Mouse (Mus musculus) liver, embryonic 14.5 days (tissue): Measurements from ENCODE around the gene H2-T23. TPM values are rescaled to one million over a fixed set of nuclear protein-coding genes. Genes with fewer than 3 reads are reported as not detected.
A peak's percentile ranks its signal among the peaks of the same experiment; 100 is the strongest.

ENCODE experiments used
- ATAC-seq: fragments of 200-750 bp; cut with Nextera tagmentation; 2 replicates; pipeline ENCODE4 v1.8.0; 2017; ENCODE audit warnings: moderate number of reproducible peaks, mild to moderate bottlenecking, moderate library complexity; ENCODE audit not compliant: insufficient read depth
- DNase-seq, 3 experiments: peaks; one replicate each; pipeline ENCODE4 v3.0.0-alpha.2; 2012 to 2013; ENCODE audit warnings: low read depth in 3 of 3, low spot score in 3 of 3
- H3K27ac ChIP-seq: fragments of 300-500 bp; sonication (generic); 2 replicates; pipeline ENCODE4 v1.5.1; 2014; ENCODE audit warnings: moderate library complexity, mild to moderate bottlenecking, control low read depth, inconsistent platforms
- H3K27me3 ChIP-seq: fragments of 300-500 bp; sonication (generic); 2 replicates; pipeline ENCODE4 v1.6.1; 2014; ENCODE audit warnings: mild to moderate bottlenecking, low read length, moderate library complexity; ENCODE audit not compliant: control insufficient read depth, insufficient read depth
- H3K36me3 ChIP-seq: fragments of 300-500 bp; sonication (generic); replicated peaks from 2 replicates; pipeline ENCODE4 v1.6.1; 2014; ENCODE audit warnings: low read depth; ENCODE audit not compliant: control insufficient read depth, insufficient read depth
- H3K4me1 ChIP-seq, 2 experiments: fragments of 200-500 bp in 1 of 2; fragments of 300-500 bp in 1 of 2; sonication (generic) in 1 of 2; replicated peaks; 2 replicates each; pipeline ENCODE4 v1.6.1; 2012 to 2014; ENCODE audit warnings: antibody characterized with exemption in 1 of 2, inconsistent platforms in 1 of 2, low read length in 1 of 2; ENCODE audit not compliant: control insufficient read depth in 2 of 2, insufficient read depth in 2 of 2
- H3K4me2 ChIP-seq: fragments of 300-500 bp; sonication (generic); 2 replicates; pipeline ENCODE4 v1.6.1; 2014; ENCODE audit warnings: low read depth, mild to moderate bottlenecking, control low read depth, moderate library complexity
- H3K4me3 ChIP-seq, 2 experiments: fragments of 200-500 bp in 1 of 2; fragments of 300-500 bp in 1 of 2; sonication (generic) in 1 of 2; 2 replicates each; pipeline ENCODE4 v1.5.1; 2012 to 2014; ENCODE audit warnings: low read depth in 2 of 2, low read length in 2 of 2, mild to moderate bottlenecking in 2 of 2, control low read depth in 1 of 2, inconsistent platforms in 1 of 2, moderate library complexity in 1 of 2; ENCODE audit not compliant: insufficient read depth in 1 of 2
- H3K9ac ChIP-seq: fragments of 300-500 bp; sonication (generic); replicated peaks from 2 replicates; pipeline ENCODE4 v1.6.1; 2014; ENCODE audit warnings: mild to moderate bottlenecking, control low read depth, moderate library complexity
- H3K9me3 ChIP-seq: fragments of 300-500 bp; sonication (generic); 2 replicates; pipeline ENCODE4 v1.6.1; 2016; ENCODE audit warnings: low read length, mixed read lengths; ENCODE audit not compliant: control insufficient read depth
- CTCF ChIP-seq: IDR thresholded peaks from 2 replicates; pipeline ENCODE4 v1.5.1; 2016; ENCODE audit warnings: antibody characterized with exemption, low read depth, control low read depth
- EP300 ChIP-seq: IDR thresholded peaks from 2 replicates; pipeline ENCODE4 v1.6.1; 2016; ENCODE audit warnings: antibody characterized with exemption, low read depth
- WGBS: fragments of 180-500 bp; shearing (Covaris S2); extraction: QIAGEN DNeasy Blood & Tissue Kit; methylation state at CpG from one replicate; pipeline ENCODE4 v1.1.7; 2014; ENCODE audit not compliant: insufficient replicate concordance; 5-methylcytosine and 5-hydroxymethylcytosine counted together
- polyA plus RNA-seq, 2 experiments: library from polyadenylated mRNA; depleted of rRNA in 1 of 2; stranded (reverse) in 1 of 2; unstranded in 1 of 2; fragments of >200 nt; fragmentation: Nextera tagmentation in 1 of 2; extraction: Ambion mirVana in 1 of 2; gene quantifications; 2 replicates each; pipeline versions ENCODE4 v1.2.1 to v1.2.3; 2012 to 2014

The H2-T23 gene
- polyA plus RNA-seq, 2 experiments: 25.5 to 29.1 TPM

- TF ChIP-seq CTCF (no peak), EP300 (no peak)
- no peak for DNase-seq
- no peaks in the 10 kb centered on the region for H3K36me3 ChIP-seq
- no peak for ATAC-seq
- no peaks in the 10 kb centered on the region for H3K27me3 ChIP-seq
- no peaks in the 10 kb centered on the region for H3K9me3 ChIP-seq
- no peak overlapping the region for H3K27ac ChIP-seq
- 42% methylated on average over 9 of the region's 9 CpGs for WGBS
- H3K4me1 ChIP-seq: peaks cover 25 to 37% of the 10 kb centered on the region in 2 experiments
- H3K4me2 ChIP-seq: peak overlapping the region; percentile 41
- H3K4me3 ChIP-seq: no peak overlapping the region
- no peak overlapping the region; the same call in 1 of the 2 replicates for H3K9ac ChIP-seq
These were observed 8.7 kb downstream of the H2-T23 start for GRCm38 (mm10) chr17:36023710-36024654.

DNA sequence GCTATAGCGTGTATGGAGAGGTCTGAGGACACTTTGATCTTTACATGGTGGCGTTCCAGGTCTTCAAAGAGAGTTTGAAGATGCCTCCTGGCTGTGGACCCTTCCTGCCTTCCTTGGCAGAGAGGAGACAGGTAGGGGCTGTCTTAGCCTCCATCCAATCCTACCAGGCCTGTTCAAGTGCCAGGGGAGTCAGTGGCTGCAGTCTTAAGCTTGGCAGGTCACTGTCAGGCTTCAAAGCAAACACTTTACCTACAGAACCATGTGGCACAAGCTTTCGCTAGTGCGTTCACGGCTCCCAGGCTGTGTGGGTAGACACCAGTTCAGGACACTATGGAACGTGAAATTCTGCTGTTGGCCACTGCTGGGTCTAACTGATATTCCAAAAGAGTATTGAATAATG, 9.7 kb downstream of the H2-T23 start:
- H3K4me1 ChIP-seq: peaks cover 29 to 40% of the 10 kb centered on the region in 2 experiments
- H3K36me3 ChIP-seq: no peaks in the 10 kb centered on the region
- H3K4me2 ChIP-seq: no peak overlapping the region
- TF ChIP-seq EP300 (no peak), CTCF (no peak)
- 85% methylated on average over 6 of the region's 6 CpGs for WGBS
- DNase-seq: no peak
- no peak overlapping the region for H3K9ac ChIP-seq
- no peak overlapping the region for H3K27ac ChIP-seq
- no peak overlapping the region for H3K4me3 ChIP-seq
- no peaks in the 10 kb centered on the region for H3K27me3 ChIP-seq
- no peaks in the 10 kb centered on the region for H3K9me3 ChIP-seq
- no peak for ATAC-seq

GRCm38 (mm10) chr17:36022098-36022497, 10.6 kb downstream of the H2-T23 start:
- H3K27ac ChIP-seq: no peak overlapping the region
- DNase-seq (no peak), ATAC-seq (no peak)
- H3K4me3 ChIP-seq: no peak overlapping the region
- no peaks in the 10 kb centered on the region for H3K9me3 ChIP-seq
- peaks cover 29 to 42% of the 10 kb centered on the region in 2 experiments for H3K4me1 ChIP-seq
- 87% methylated on average over 9 of the region's 9 CpGs for WGBS
- TF ChIP-seq EP300: no peak
- H3K9ac ChIP-seq: no peak overlapping the region
- H3K27me3 ChIP-seq: no peaks in the 10 kb centered on the region
- no peaks in the 10 kb centered on the region; the same call in 1 of the 2 replicates for H3K36me3 ChIP-seq
- no peak overlapping the region for H3K4me2 ChIP-seq

GRCm38 (mm10) chr17:36021309-36021708, 11.3 kb downstream of the H2-T23 start:
- ATAC-seq (no peak), DNase-seq (no peak)
- 90% methylated on average over 1 of the region's 1 CpGs for WGBS
- Histone ChIP-seq H3K36me3 (peaks cover 7% of the 10 kb centered on the region; the same call in 1 of the 2 replicates), H3K4me1 (peaks cover 29 to 42% of the 10 kb centered on the region in 2 experiments), H3K4me2 (peak overlapping the region; percentile 59), H3K4me3 (peak overlapping the region; percentile 7 to 58; a peak in 2 of 4 replicates), H3K9me3 (no peaks in the 10 kb centered on the region), H3K27me3 (no peaks in the 10 kb centered on the region), H3K9ac (peak overlapping the region; percentile 79; the same call in 1 of the 2 replicates), H3K27ac (peak overlapping the region; percentile 70)
- TF ChIP-seq EP300: no peak
- no peak for TF ChIP-seq CTCF
